Mouse (Mus musculus) spleen, adult 2 months (tissue): ENCODE data around the gene Smpd3. TPM values are rescaled to one million over a fixed set of nuclear protein-coding genes. Genes with fewer than 3 reads are reported as not detected.

Source experiments
- DNase-seq, 2 experiments: peaks; one replicate each; pipeline versions ENCODE4 v3.0.0 to v3.0.0-alpha.2; 2012 to 2021; ENCODE audit warnings: low spot score in 2 of 2, low read depth in 1 of 2
- H3K27ac ChIP-seq: fragments of 200-500 bp; 2 replicates; pipeline ENCODE4 v1.5.1; 2012; ENCODE audit warnings: low read length, inconsistent platforms; ENCODE audit not compliant: insufficient read depth
- H3K27me3 ChIP-seq: fragments of 200-500 bp; 2 replicates; pipeline ENCODE4 v1.6.1; 2012; ENCODE audit warnings: mild to moderate bottlenecking, moderate library complexity, low read length, inconsistent platforms; ENCODE audit not compliant: control insufficient read depth, insufficient read depth
- H3K36me3 ChIP-seq: fragments of 200-500 bp; 2 replicates; pipeline ENCODE4 v1.6.1; 2012; ENCODE audit warnings: mild to moderate bottlenecking, low read length, inconsistent platforms; ENCODE audit not compliant: control insufficient read depth, insufficient read depth
- H3K4me1 ChIP-seq: fragments of 200-500 bp; 2 replicates; pipeline ENCODE4 v1.6.1; 2011; ENCODE audit warnings: inconsistent platforms; ENCODE audit not compliant: control insufficient read depth, insufficient read depth, insufficient read length
- H3K4me3 ChIP-seq: fragments of 200-500 bp; 2 replicates; pipeline ENCODE4 v1.5.1; 2011; ENCODE audit warnings: mild to moderate bottlenecking, inconsistent platforms; ENCODE audit not compliant: insufficient read depth, insufficient read length; ENCODE audit errors: extremely low read depth
- CTCF ChIP-seq: fragments of 200-500 bp; IDR thresholded peaks from 2 replicates; pipeline ENCODE4 v1.5.1; 2011; ENCODE audit warnings: mild to moderate bottlenecking, inconsistent platforms; ENCODE audit not compliant: insufficient read depth, insufficient read length, insufficient replicate concordance; ENCODE audit errors: extremely low read depth
- POLR2A ChIP-seq: fragments of 200-500 bp; IDR thresholded peaks from 2 replicates; pipeline ENCODE4 v1.6.1; 2011; ENCODE audit warnings: low read depth, low read length, inconsistent platforms
- WGBS: fragments of 180-500 bp; shearing (Covaris S2); methylation state at CpG from one replicate; pipeline ENCODE4 v1.1.7; 2018; 5-methylcytosine and 5-hydroxymethylcytosine counted together
- polyA plus RNA-seq: library from polyadenylated mRNA; depleted of rRNA; stranded (reverse); fragments of >200 nt; gene quantifications from 2 replicates; pipeline ENCODE4 v1.2.3, GENCODE M21; 2012; rRNA removed

Gene Smpd3
- polyA plus RNA-seq, 1 experiment = 1.1 TPM

- H3K36me3 ChIP-seq = peaks cover 8% of the 10 kb centered on the region; the same call in 1 of the 2 replicates
- no peaks in the 10 kb centered on the region; the same call in 1 of the 2 replicates for H3K4me1 ChIP-seq
- TF ChIP-seq POLR2A = no peak
- TF ChIP-seq CTCF = no peak
- 5% methylated on average over 13 of the region's 13 CpGs for WGBS
- H3K4me3 ChIP-seq = peak overlapping the region; percentile 91
- H3K27me3 ChIP-seq = no peaks in the 10 kb centered on the region
- H3K27ac ChIP-seq = peak overlapping the region; percentile 53; the same call in 1 of the 2 replicates
- no peak for DNase-seq
These were observed 126.4 kb downstream of the Smpd3 start for GRCm38 (mm10) chr8:106211421-106211820.

- no peaks in the 10 kb centered on the region for H3K27me3 ChIP-seq
- no peaks in the 10 kb centered on the region; the same call in 1 of the 2 replicates for H3K4me1 ChIP-seq
- DNase-seq = peak; percentile 75 to 93
- peak within 1 kb of the TSS; percentile 79 for H3K27ac ChIP-seq
- no peak for TF ChIP-seq CTCF
- TF ChIP-seq POLR2A = no peak; the same call in none of the 2 replicates
- H3K36me3 ChIP-seq = peaks cover 8% of the 10 kb centered on the region; the same call in 1 of the 2 replicates
- H3K4me3 ChIP-seq = peak within 1 kb of the TSS; percentile 91
- WGBS = under 1% methylated on average over 52 of the region's 52 CpGs
These were observed 126.9 kb downstream of the Smpd3 start, which contains the start of the genes Slc7a6os and Prmt7 for GRCm38 (mm10) chr8:106210821-106211345. TSS of gene Slc7a6os (minus strand) at chr8:106210935. TSS of gene Prmt7 (plus strand) at chr8:106210936.

DNA sequence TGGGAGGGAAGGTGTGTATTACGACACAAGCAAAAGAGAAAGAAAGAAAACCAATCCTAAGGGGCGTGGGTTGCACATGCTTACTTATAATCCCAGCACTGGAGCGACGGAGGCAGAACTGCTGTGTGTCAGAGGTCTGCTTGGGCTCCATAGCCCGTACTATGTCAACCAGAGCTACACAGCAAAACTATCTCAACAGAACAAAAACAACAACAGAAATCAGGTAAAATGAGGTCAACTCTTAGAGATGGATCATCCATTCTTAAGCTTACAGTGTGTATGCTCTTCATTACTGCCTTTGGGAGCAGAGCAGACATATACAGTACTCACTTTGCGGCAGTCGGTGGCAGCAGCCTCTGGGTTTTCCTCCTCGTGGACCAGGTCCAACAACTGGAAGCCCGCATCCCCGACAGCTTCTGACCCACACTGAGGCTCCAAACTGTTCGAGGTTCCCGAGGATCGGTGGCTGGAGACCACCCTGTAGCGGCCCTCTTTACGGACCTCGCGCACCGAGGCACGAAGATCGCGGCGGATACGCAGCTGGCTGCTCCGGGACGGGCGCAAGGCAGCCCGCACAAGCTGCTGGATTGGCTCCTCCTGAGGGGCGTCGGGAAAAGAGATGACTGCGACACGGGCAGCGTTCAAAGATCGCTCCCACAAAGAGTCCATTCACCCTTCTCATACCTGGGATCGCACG is 127.6 kb downstream of the Smpd3 start:
- H3K4me1 ChIP-seq = no peaks in the 10 kb centered on the region; the same call in 1 of the 2 replicates
- TF ChIP-seq CTCF (no peak), POLR2A (no peak)
- H3K27ac ChIP-seq = peak overlapping the region; percentile 79
- no peak for DNase-seq
- 1% methylated on average over 35 of the region's 35 CpGs for WGBS
- H3K27me3 ChIP-seq = no peaks in the 10 kb centered on the region
- peaks cover 9% of the 10 kb centered on the region; the same call in 1 of the 2 replicates for H3K36me3 ChIP-seq
- peak overlapping the region; percentile 91 for H3K4me3 ChIP-seq

Other genes starting within 250 kb of the Smpd3 start
- gene Esrp2, start 201.0 kb downstream of the Smpd3 start, polyA plus RNA-seq = 0.67 and 0.69 TPM in 2 replicates
- 24.6 and 35.4 TPM in 2 replicates for gene Pla2g15, start 187.6 kb downstream of the Smpd3 start, polyA plus RNA-seq
- gene Slc7a6, start 169.1 kb downstream of the Smpd3 start, polyA plus RNA-seq = 22.4 and 22.6 TPM in 2 replicates
- 18.8 and 22.2 TPM in 2 replicates for gene Slc7a6os, start 127.1 kb downstream of the Smpd3 start, polyA plus RNA-seq
- 24.0 and 25.2 TPM in 2 replicates for gene Prmt7, start 127.1 kb downstream of the Smpd3 start, polyA plus RNA-seq
- 2.2 and 2.4 TPM in 2 replicates for gene Zfp90, start 77.3 kb upstream of the Smpd3 start, polyA plus RNA-seq
- gene 6030452D12Rik, start 162.5 kb upstream of the Smpd3 start, polyA plus RNA-seq = not detected in 2 replicates
- 1.9 TPM in 2 replicates for gene Cdh3, start 172.9 kb upstream of the Smpd3 start, polyA plus RNA-seq
- 153 and 172 TPM in 2 replicates for gene Gm10073, start 235.5 kb upstream of the Smpd3 start, polyA plus RNA-seq